Mouse (Mus musculus) small intestine, adult 2 months (tissue): ENCODE measurements around the gene Eif3b.

ENCODE experiments used
- CTCF ChIP-seq: fragments of 200-500 bp; IDR thresholded peaks from 2 replicates; pipeline ENCODE4 v1.5.1; 2012; ENCODE audit warnings: low read depth, mild to moderate bottlenecking, control low read depth, inconsistent platforms, low read length, moderate library complexity, mixed read lengths; ENCODE audit not compliant: insufficient replicate concordance, insufficient read length; ENCODE audit errors: extremely low read depth
- POLR2A ChIP-seq: fragments of 200-500 bp; IDR thresholded peaks from 2 replicates; pipeline ENCODE4 v1.6.1; 2012; ENCODE audit warnings: low read depth, mild to moderate bottlenecking, control low read depth, inconsistent platforms, low read length, moderate library complexity

GRCm38 (mm10) chr5:140388588-140389576, 30.2 kb upstream of the Eif3b start, which contains the start of gene Snx8:
- TF ChIP-seq POLR2A (peak; percentile 53), CTCF (no peak)
